Mouse (Mus musculus) right cerebral cortex, adult 18-20 months (tissue): Measurements from ENCODE around the gene Mpv17l.
A peak's percentile ranks its signal among the peaks of the same experiment; 100 is the strongest.
"Not testable (repeated sequence)": the region's sequence is repeated elsewhere in the genome, so short reads cannot be mapped to it uniquely, and the experiment has no call there.

Experiments used
- DNase-seq: peaks from one replicate; pipeline ENCODE4 v3.0.0; 2022; ENCODE audit warnings: mixed read lengths

The Mpv17l gene

DNA sequence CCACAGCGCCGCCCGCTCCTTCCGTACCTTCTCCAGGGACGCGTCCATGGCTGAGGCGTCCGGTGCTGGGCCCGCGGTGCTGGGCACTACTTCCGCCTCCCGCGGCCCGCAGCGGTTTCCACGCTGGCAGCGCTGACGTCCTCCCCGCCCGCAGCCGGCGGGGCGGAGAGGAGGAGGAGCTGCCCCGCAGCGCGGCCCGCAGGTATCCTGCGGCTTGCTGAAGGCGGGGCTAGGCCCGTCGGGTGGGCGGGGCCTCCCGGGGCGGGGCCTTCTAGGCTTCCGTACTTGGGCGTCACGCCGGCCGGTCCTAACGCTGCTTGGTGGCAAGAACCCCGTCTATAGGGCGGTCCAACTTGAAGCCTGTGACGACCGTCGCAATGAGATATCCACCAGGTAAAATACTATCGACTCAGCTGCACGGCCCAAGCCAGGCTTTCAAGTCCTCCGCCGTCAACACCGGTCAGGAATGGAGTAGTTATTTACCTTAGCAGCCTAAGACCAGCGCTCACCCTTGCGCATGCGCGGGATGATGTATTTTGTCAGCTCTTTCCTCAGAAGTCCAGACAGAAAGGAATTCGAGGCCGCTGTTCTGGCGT, at the start of gene Mpv17l, which contains the start of gene Pdxdc1:
Mpv17l (plus strand) TSS at position 274 of the 596 bp plus-strand sequence.
Pdxdc1 (minus strand) TSS at position 244 of the 596 bp plus-strand sequence.
- DNase-seq = peak; percentile 97

DNA sequence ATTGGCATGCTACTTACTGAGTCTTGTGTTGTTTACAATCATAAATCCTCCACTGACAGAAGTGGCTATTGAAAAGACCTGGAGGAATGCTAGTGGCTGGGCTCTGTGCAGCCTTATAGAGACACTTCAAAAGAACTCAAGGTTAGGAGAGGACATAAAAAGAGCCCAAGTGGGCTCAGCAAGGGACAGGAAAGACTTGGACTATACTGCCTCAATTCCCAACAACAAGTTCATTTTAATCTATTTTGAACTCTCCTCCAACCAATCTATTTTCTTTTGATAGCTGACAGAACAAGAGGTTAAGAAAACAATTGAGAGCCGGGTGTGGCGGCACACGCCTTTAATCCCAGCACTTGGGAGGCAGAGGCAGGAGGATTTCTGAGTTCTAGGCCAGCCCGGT, 49.1 kb upstream of the Mpv17l start:
- DNase-seq = no peak

DNA sequence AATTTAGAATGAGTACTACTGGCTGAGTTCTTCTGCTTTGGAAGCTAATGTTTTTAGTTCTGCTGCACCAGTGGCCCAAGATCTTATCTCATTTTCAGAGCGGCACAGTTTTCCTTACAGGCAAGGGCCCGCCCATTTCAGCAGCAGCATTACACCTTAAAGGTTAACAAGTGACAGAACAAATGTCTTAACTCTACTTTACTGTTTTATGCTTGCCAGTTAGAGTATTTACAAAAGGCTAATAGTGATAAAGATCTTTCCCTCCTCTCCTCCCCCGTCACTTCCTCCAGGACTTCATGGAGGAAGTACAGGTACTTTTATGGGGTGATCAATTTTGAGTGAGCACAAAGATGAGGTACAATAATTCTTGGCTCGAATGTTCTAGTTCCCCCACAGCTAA, 36.9 kb upstream of the Mpv17l start:
- no peak for DNase-seq

DNA sequence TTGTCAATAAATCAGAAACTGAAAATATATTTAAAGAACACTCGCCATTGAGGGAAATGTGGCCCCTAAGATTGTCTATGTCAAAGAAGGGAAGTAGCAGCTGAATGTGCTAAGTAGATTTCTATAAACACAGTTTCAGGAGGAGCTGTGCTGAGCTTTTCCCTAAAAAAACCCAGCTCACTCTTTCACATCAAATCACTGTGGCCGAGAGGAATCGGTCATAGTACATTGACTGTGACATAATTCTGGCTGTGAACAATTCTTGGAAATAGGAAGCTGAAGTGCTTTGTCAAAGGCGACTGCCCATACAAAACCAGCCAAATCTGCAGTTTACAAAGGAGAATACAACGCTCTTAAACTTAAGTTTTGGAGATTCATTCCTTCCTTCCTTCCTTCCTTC, 36.3 kb upstream of the Mpv17l start:
- DNase-seq = no peak

DNA sequence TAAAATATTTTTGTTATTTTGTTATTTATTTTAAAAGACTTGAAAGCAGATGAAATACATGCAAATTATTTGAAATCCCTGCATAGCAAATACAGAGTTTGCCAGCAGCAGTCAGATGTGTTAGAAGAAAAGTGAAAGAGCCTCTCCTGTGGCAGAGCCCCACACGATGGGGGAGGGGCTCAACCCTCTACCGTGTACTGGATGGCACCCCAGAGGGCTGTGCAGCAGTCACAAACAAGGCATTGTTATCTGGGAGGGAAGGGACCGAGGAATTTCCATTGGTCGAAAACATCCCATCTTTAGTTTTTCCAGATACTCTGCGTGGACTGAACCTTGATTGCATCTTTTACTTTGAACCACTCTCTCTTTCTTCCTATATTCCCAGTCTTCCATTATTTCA, 35.6 kb upstream of the Mpv17l start:
- DNase-seq = peak; percentile 48

DNA sequence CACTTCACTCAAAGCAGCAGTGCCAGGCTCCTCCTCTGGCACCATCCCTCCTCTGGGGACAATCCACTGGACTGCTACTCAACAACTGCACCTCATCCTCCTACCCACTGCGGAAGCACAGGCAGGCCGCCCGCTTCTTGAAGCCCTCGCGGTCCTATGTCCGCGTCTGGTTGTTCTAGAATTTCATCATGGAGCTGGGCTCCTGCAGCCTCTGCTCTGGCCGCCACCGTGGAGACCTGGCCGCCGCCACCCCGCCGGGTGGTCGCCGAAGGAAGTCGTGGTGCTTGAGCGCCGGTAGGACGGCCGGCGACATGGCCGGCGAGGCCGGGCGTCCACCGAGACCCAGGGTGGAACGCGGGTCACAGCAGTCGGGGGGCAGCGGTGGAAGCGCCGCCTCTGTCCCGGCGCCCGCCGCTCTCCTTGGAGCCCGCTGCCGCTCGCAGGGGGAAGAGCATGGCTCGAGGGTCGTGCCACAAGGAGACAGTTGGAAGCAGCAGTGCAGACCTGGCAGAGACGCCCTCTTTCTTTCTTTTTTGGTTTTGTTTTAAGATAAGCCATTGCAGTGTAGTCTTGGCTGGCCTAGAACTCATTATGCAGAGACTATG, 34.9 kb upstream of the Mpv17l start:
- DNase-seq = no peak

DNA sequence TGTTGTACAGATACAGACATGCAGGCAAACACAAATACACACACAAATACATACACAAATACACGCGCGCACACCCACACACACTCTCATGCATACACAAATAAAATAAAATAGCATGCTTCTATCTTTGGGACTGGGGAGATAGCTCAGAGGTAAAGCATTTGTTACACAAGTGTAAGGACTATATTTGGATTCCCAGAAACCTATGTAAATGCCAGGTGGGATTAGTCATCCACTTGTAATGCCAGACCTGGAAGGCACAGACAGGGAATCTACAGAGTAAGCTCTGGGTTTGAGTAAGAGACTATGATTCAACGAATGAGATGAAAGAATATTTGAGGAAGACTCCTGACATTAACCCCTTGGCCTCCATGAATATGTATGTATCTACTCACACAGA, 27.5 kb upstream of the Mpv17l start:
- peak; percentile 44 for DNase-seq

DNA sequence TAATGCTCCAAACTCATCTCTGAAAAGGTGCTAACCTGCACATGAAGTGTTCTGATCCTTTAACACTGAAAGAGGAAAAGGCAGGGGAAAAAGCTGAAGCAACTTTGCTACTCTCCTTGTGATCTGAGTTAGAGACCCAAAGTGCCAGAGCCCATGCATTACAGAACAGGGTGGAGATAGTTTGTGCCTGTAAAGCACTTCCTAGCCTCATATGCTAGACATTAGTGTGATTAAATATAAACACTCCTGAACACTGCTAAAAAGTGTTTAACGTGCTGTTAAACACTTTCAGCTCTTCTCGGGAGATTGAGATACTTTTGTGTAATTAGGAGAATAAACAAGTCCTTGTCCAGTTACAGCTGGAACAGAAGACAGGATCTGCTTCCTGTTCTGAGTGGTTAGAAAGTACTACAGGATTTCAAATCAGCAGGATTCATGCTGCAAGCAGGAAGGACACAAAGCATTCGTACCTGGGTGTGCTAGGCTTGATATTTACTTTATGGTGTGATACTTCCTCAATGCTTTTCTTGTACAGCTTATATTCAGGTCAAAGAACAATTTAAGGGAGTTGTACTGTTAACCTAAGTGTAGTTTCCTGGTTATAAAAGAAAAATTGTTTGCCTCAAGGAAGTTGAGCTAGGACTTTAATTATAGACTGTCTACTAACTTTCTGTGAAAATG, 19.7 kb upstream of the Mpv17l start:
- no peak for DNase-seq

DNA sequence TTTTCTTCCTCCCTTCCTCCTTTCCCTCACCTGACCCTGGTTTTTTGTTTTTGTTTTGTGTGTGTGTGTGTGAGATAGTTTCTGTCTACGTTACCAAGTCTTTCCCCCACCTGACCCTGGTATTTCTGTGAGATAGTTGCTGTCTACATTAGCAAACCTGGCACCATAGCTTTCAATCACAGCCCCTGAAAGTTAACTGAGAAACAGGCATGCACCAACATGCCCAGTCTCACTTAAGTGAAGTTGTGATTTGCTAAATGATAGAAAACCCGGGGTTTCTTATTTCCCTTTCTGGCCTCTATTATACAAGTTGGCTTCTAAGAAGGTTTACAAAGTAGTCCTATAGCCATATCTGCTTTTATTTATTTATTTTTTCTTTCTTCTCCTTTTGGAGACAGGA, 12.5 kb upstream of the Mpv17l start:
- no peak for DNase-seq

DNA sequence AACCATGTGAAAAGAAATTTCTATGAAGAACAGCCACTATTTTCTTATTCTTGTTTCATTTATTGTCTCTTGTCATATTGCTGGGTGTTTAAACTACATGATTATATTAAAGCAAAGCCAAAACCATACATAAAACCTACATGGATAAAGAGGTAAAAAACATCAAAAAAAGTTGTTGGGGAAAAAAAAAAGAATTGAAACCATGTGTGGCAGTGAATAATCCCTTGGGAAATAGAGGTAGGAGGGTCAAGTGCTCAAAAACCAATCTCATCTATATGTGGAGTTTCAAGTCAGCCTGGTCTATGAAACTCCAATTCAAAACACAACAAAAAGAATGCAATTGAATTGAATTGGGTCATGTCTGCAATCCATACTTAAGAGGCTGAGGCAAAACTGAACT, 10.1 kb upstream of the Mpv17l start:
- DNase-seq = no peak

DNA sequence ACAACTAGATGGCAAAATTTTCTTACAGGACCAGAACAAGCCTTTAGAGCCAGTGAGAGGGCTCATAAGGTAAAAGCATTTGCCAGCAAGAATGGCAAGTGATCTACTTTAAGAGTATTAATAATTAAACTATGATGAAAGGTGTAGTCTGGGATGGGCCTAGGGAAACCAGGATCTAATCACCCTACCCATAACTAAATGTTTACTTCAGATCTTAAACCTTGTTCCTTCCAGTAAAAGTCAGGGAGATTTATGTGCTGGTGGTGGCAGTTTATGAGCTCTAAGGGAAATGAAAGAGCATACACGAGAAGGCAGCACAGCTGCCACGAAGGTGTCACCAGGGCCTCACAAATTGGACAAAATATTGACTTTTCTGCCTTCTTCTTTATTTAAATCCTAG, 8.9 kb upstream of the Mpv17l start:
- DNase-seq = no peak

DNA sequence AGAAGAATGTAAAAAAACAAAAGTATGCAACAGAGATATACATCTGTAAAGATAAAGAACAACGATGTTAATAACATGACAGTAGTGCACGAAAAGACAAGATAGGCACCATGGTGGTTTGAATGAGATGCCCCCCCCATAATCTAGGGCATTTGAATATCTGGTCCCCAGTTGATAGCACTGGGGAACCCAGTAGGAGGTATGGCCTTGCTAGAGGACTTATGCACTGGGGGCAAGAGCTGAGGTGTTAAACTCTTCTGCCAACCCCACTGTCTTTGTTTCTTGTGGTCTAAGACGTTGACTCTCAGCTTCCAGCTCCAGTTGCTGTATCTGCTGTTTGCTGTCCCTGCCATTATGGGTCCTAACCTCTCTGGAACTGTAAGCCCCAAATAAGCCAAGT, 7.2 kb upstream of the Mpv17l start:
- no peak for DNase-seq

DNA sequence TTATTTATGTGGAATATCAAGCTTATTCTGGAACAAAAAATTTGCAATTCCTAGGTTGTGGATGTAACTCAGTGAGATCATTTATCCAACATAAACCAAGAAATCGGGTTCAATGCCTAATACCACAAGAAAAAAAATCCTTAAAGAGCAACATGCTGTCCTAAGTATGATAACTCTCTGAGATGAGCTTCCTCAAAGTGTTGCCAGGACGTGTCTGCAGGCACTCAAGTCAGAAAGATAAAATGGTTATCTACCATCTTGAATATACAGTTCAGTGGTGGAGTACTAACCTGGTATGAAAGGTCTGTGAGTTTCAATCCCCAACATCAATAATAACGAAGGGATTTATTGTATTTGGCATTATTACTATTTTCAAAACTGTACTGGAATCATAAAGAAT, 6.6 kb upstream of the Mpv17l start:
- no peak for DNase-seq

DNA sequence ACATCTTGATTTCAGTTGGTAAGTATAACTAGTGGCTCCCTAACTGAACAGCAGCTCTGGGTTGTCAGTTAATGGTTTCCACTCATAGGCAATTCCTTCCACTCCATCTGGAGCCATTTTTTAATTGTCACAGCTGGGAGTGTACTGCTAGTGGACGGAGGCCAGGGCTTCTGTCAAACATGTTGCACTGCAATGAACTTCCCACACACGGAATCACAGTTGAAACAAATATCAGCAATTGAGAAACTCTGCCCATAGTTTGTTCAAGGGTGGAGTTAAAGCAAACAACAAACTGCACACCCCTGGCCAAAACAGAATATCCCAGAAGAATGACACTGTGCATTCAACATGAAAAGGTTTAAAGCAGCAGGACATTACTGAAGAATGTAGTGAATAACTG, 4.0 kb upstream of the Mpv17l start:
- no peak for DNase-seq

DNA sequence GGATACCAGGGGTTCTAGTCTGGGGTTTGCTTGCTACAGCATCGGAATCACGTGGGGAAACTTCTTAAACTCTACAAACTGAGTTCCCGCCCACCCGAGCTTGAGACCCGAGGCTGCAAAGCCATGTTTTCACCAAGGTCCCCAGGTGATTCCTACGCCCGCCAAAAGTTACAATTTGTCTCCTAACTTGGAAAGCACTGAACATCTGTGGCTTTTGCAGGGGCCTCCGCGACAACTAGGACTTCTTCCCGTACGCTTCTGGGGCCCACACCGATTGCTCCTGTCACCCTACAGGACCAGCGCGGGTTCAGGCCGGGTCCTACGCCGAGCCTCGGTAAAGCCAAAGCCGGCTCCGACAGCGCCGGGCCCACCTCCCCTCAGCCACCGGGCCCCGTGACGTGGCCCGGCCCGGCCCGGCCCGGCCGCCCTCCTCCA, 547 bp upstream of the Mpv17l start:
- DNase-seq = no peak

DNA sequence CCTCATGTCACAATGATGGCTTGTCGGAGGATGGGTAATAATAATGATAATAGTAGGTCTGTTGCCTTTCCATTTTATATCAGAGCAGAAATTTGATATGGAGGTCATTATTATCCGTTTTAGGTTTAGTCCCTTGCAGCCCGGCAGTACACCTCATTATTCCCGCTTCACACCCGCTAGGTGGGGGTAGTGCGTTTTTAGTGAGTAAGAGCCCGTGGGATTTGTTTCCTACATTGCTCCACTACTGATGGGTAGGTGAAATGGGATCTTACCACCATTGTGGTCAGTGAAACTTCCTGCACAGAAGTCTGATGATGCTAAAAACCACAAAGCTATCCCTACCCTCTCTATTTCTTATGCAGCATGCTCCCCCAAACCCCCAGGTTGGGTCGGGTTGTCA, 527 bp downstream of the Mpv17l start:
- DNase-seq = peak; percentile 86

DNA sequence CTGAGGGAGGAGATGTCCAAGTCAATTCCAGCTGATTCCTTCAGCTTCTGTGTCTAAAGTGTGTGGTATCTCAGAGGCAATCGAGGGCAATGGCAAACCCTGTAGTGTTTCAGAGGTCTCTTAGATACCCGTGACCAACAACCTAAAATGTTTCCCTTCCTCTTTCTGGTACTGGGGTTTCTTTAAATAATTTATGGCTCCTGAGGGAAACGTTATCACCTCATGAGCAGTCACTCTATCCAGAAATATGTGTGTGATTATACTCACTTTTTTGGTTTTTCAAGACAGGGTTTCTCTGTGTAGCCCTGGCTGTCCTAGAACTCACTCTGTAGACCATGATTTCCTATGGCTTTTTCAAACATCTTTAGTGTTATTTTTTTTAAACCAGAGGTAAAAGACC, 4.3 kb downstream of the Mpv17l start:
- DNase-seq = no peak

DNA sequence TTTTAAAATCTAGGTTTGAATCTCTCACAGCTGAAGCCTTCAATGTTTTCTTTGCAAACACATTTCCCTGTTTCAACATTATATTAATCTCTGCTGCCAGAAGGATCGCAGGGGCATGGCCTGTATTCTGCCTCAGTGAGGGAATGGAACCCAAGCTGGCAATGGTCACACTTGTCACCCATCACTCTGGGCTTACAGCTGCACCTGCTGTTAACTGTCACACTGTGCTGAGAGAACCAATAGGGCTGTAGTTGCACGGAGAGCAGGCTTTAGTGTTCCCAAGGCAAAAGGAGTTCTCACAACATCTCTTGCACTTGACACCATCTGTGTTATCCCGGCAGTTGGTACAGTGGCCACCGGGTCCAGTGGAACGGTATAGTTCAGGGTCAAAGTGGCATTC, 17.1 kb downstream of the Mpv17l start:
- DNase-seq = no peak

DNA sequence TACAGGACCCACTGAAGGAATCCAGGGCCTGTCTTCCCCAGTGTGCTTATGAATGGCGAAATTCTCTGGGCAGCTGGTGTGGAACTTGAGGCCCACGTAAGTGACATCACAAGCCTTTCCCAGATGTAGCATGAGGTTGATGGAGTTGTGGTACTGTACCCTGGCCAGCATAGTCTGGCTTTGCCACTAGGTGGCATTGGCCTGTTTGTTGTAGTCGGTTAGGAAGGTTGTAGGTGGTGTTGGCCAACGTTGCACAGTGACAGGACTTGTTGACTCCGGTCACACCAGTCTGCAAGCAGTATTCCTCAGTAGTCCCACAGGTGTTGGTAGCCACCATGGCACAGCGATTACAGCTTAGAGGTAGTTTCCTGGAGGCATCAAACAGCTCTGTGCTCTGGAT, 18.1 kb downstream of the Mpv17l start:
- no peak for DNase-seq

DNA sequence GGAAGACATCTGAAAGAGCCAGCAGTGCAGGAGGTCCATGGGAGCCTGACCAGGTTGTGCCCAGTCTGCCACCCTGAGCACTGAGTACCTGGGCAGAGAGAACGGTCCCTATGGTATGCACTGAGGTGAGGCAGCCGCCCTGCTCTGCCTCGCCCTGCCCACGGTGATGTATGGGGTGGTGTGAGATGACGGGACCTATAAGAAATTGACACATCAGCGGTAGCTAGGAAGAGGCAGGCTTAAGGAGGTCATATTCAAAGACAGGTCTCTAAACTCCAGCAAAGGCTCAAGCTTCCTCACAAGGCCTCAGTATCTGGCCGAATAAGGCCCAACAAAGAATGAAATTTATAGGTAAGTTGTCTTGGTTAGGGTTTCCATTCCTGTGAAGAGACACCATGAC, 18.8 kb downstream of the Mpv17l start:
- DNase-seq = no peak

DNA sequence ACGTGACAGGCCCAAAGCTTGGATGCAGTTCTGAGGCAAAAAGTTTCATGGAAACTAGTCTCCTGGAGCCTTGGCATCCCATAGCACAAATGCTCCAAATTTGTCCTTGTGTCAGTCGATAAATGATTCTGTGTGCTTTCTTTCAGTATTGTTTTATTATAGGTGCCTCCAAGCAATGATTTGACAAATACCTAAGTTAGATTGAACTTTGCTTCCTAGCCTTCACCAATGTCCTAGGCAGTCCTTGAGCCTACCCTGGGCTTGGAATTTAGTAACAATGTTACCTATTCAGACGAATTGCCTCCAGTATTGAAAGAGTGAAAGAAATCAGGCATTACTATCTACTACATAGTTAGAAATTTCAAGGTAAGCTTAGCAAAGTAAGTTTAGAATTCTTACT, 19.5 kb downstream of the Mpv17l start:
- not testable (repeated sequence) for DNase-seq

DNA sequence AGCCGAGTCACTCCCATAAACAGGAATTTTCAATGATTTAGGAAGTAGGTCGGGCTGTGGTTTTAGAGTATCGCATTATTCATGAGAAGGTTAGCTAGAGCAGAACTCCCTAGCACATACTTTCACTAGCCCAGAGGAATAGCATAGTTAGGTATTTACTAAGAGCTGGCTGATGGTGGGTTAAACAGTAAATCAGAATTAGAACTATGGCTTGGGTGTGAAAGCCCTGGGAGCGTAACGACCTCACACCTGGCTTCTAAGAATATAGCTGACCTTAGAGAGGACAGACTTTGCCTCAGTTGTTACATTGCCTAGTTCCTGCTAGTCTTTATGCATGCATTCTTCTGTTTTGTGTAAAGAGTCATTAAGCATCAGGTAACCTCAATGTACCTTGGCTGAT, 20.0 kb downstream of the Mpv17l start:
- DNase-seq = not testable (repeated sequence)

DNA sequence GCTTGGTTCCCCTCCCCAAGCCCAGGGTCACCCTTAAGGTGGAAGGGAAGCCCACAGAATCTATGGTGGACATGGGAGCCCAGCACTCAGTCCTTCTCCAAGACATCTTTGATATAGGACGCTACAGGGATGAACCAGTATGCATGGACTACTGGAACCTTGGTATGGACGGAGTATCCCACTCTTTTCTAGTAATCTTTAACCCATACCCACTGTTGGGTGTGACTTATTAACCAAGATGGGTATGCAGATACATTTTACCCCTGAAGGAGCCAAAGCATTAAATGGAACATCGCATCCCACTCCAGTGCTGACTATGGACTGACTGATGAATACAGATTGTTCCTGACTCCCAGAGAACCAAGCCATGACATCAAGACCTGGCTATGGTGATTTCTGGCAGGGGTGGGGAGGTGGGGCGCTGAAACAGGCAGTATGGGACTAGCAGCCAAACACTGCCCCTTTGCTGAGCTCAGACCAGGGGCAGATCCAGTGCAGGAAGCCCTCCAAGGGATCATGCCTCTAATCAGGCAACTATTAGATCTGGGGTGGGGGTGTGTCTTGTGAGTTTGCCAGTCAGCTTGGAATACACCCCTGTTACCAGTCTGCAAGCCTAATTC, 24.6 kb downstream of the Mpv17l start:
- no peak for DNase-seq
